ENCODE assay signal across 8 mouse cellular contexts in genomic region chr10:128090651-128091563, GRCm38 (mm10). TPM values are rescaled to one million over a fixed set of nuclear protein-coding genes. Genes with fewer than 3 reads are reported as not detected.
DNase-seq lines count a peak whose midpoint lies in the region; ATAC-seq lines count a peak whose summit lies in the region.

No protein-coding gene starts in this region.

- peak; percentile 47 for ATAC-seq in heart, embryonic 14.5 days (ENCODE audit: insufficient number of reproducible peaks, insufficient read depth, low FRiP score, low read depth)
- peak; percentile 85 for ATAC-seq in liver, embryonic 13.5 days (ENCODE audit: low read depth)
- ATAC-seq in stomach, embryonic 14.5 days (ENCODE audit: insufficient number of reproducible peaks, insufficient read depth, low FRiP score, low read depth), result peak; percentile 63

- peak overlapping the region; percentile 96 for H3K4me2 ChIP-seq in heart, embryonic 14.5 days (ENCODE audit: low read length)
- peak overlapping the region; percentile 95 for H3K4me2 ChIP-seq in liver, embryonic 13.5 days
- H3K4me2 ChIP-seq in stomach, embryonic 14.5 days (replicated peaks; ENCODE audit: low read depth, low read length), result peak overlapping the region; percentile 74

- 6% methylated on average over 14 of the region's 14 CpGs for WGBS in heart, embryonic 14.5 days
- 4% methylated on average over 14 of the region's 14 CpGs for WGBS in liver, embryonic 13.5 days (ENCODE audit: insufficient replicate concordance)
- 9% methylated on average over 14 of the region's 14 CpGs for WGBS in stomach, embryonic 14.5 days

- peaks cover 22 to 52% of the 10 kb centered on the region in 2 experiments for H3K4me1 ChIP-seq in heart, embryonic 14.5 days (ENCODE audit: control insufficient read depth in 2 of 2, insufficient read depth in 2 of 2, low read length in 2 of 2)
- peaks cover 79% of the 10 kb centered on the region for H3K4me1 ChIP-seq in liver, embryonic 13.5 days (replicated peaks)
- H3K4me1 ChIP-seq in stomach, embryonic 14.5 days (ENCODE audit: control insufficient read depth, insufficient read depth, low read length), result peaks cover 28% of the 10 kb centered on the region

- peak overlapping the region; percentile 94 for H3K9ac ChIP-seq in heart, embryonic 14.5 days (ENCODE audit: low read length)
- H3K9ac ChIP-seq in liver, embryonic 13.5 days, result peak overlapping the region; percentile 97
- H3K9ac ChIP-seq in stomach, embryonic 14.5 days (replicated peaks; ENCODE audit: low read depth, low read length), result no peak overlapping the region

- H3K27me3 ChIP-seq in heart, embryonic 14.5 days (ENCODE audit: control insufficient read depth, insufficient read depth, low read length), result no peaks in the 10 kb centered on the region
- H3K27me3 ChIP-seq in liver, embryonic 13.5 days, result no peaks in the 10 kb centered on the region
- H3K27me3 ChIP-seq in stomach, embryonic 14.5 days (ENCODE audit: control insufficient read depth, insufficient read depth, low read length), result no peaks in the 10 kb centered on the region

- H3K27ac ChIP-seq in heart, embryonic 14.5 days (replicated peaks in 1 of 2; ENCODE audit: control insufficient read depth in 1 of 2, insufficient read depth in 1 of 2, low read depth in 2 of 2, low read length in 2 of 2), result peak overlapping the region; percentile 69 to 98
- peak overlapping the region; percentile 98 for H3K27ac ChIP-seq in liver, embryonic 13.5 days
- peak overlapping the region; percentile 93; the same call in 1 of the 2 replicates for H3K27ac ChIP-seq in stomach, embryonic 14.5 days (ENCODE audit: low read length)

- no peaks in the 10 kb centered on the region for H3K9me3 ChIP-seq in heart, embryonic 14.5 days (ENCODE audit: control insufficient read depth, low read length)
- H3K9me3 ChIP-seq in liver, embryonic 13.5 days (replicated peaks), result no peaks in the 10 kb centered on the region
- H3K9me3 ChIP-seq in stomach, embryonic 14.5 days (ENCODE audit: control insufficient read depth, low read depth, low read length), result no peaks in the 10 kb centered on the region

- DNase-seq in CD8-positive naive resting alpha-beta T cell, adult 2 months (ENCODE audit: low read depth in 2 of 2, low spot score in 2 of 2), result peak; percentile 86 to 95
- peak; percentile 99 for DNase-seq in c-Kit-positive CD71-negative TER-119-negative erythroid progenitor cells, embryonic 14.5 days (ENCODE audit: low read depth)
- peak; percentile 84 for DNase-seq in fibroblast of lung, adult 2 months (ENCODE audit: low read depth)
- peak; percentile 92 for DNase-seq in kidney, postnatal 10 days
- peak; percentile 88 for DNase-seq in liver, embryonic 13.5 days
- peak; percentile 82 to 90 for DNase-seq in natural killer cell, adult 2 months (ENCODE audit: low spot score in 2 of 2)

- H3K4me3 ChIP-seq in heart, embryonic 14.5 days (ENCODE audit: control insufficient read depth in 1 of 2, insufficient read depth in 1 of 2, low read depth in 1 of 2, low read length in 2 of 2), result peak overlapping the region; percentile 91; a peak in 3 of 4 replicates
- H3K4me3 ChIP-seq in liver, embryonic 13.5 days (replicated peaks), result peak overlapping the region; percentile 96
- H3K4me3 ChIP-seq in stomach, embryonic 14.5 days (ENCODE audit: low read depth, low read length), result peak overlapping the region; percentile 71

- H3K36me3 ChIP-seq in heart, embryonic 14.5 days (ENCODE audit: control insufficient read depth, insufficient read depth, low read length), result peaks cover 48% of the 10 kb centered on the region
- peaks cover 49% of the 10 kb centered on the region for H3K36me3 ChIP-seq in liver, embryonic 13.5 days
- peaks cover 43% of the 10 kb centered on the region for H3K36me3 ChIP-seq in stomach, embryonic 14.5 days (ENCODE audit: control insufficient read depth, insufficient read depth, low read length)

RNA-seq across cellular contexts. Expression of gene Baz2a, which starts 0.5 kb away (rescaled TPM):
- 13.3 and 17.2 TPM in 2 replicates for polyA plus RNA-seq in heart, embryonic 14.5 days (2014; fragmentation: Nextera tagmentation; extraction: Ambion mirVana)
- 5.8 and 6.7 TPM in 2 replicates for polyA plus RNA-seq in liver, embryonic 13.5 days (2015; fragmentation: Nextera tagmentation; extraction: Ambion mirVana)
- polyA plus RNA-seq in stomach, embryonic 14.5 days (2014; fragmentation: Nextera tagmentation; extraction: Ambion mirVana), result 28.1 and 28.2 TPM in 2 replicates

RNA-seq across cellular contexts. Expression of gene Atp5b, which starts 7.8 kb away (rescaled TPM):
- 6,412 and 6,474 TPM in 2 replicates for polyA plus RNA-seq in heart, embryonic 14.5 days (2014; fragmentation: Nextera tagmentation; extraction: Ambion mirVana)
- polyA plus RNA-seq in liver, embryonic 13.5 days (2015; fragmentation: Nextera tagmentation; extraction: Ambion mirVana), result 2,036 and 2,215 TPM in 2 replicates
- polyA plus RNA-seq in stomach, embryonic 14.5 days (2014; fragmentation: Nextera tagmentation; extraction: Ambion mirVana), result 2,052 and 2,172 TPM in 2 replicates

RNA-seq across cellular contexts. Expression of gene Ptges3, which starts 32.2 kb away (rescaled TPM):
- polyA plus RNA-seq in heart, embryonic 14.5 days (2014; fragmentation: Nextera tagmentation; extraction: Ambion mirVana), result 280 and 290 TPM in 2 replicates
- 380 and 439 TPM in 2 replicates for polyA plus RNA-seq in liver, embryonic 13.5 days (2015; fragmentation: Nextera tagmentation; extraction: Ambion mirVana)
- polyA plus RNA-seq in stomach, embryonic 14.5 days (2014; fragmentation: Nextera tagmentation; extraction: Ambion mirVana), result 474 and 487 TPM in 2 replicates

RNA-seq across cellular contexts. Expression of gene Naca, which starts 55.5 kb away (rescaled TPM):
- 540 and 614 TPM in 2 replicates for polyA plus RNA-seq in heart, embryonic 14.5 days (2014; fragmentation: Nextera tagmentation; extraction: Ambion mirVana)
- polyA plus RNA-seq in liver, embryonic 13.5 days (2015; fragmentation: Nextera tagmentation; extraction: Ambion mirVana), result 599 and 646 TPM in 2 replicates
- 899 and 913 TPM in 2 replicates for polyA plus RNA-seq in stomach, embryonic 14.5 days (2014; fragmentation: Nextera tagmentation; extraction: Ambion mirVana)

Comparison
In these comparisons a context has a peak if more than half of its experiments do, and no peak if none do; other contexts are left out.
1. Peak in every context shown above with its lines: DNase-seq, ATAC-seq, H3K4me3 ChIP-seq and H3K27ac ChIP-seq.